Mouse (Mus musculus) CH12.LX (cell line): ENCODE results near the gene Macrod1. TPM values are rescaled to one million over a fixed set of nuclear protein-coding genes. Genes with fewer than 3 reads are reported as not detected.

Source experiments
- DNase-seq: peaks from one replicate; pipeline ENCODE4 v3.0.0-alpha.2; 2013; ENCODE audit errors: extremely low read depth
- H3K27ac ChIP-seq: 2 replicates; pipeline ENCODE4 v1.5.1; 2012; ENCODE audit warnings: low read depth, mild to moderate bottlenecking, control low read depth, moderate library complexity; ENCODE audit not compliant: insufficient read depth
- H3K27me3 ChIP-seq: replicated peaks from 2 replicates; pipeline ENCODE3; 2012; ENCODE audit warnings: inconsistent platforms
- H3K36me3 ChIP-seq, 2 experiments: replicated peaks in 1 of 2; 2 replicates each; pipeline versions ENCODE3 to v1.6.1; 2012; ENCODE audit warnings: inconsistent platforms in 1 of 2, low read length in 1 of 2, mild to moderate bottlenecking in 1 of 2, mixed read lengths in 1 of 2, moderate library complexity in 1 of 2; ENCODE audit not compliant: control insufficient read depth in 1 of 2, insufficient read depth in 1 of 2
- H3K4me1 ChIP-seq, 2 experiments: 2 replicates each; pipeline ENCODE4 v1.6.1; 2012; ENCODE audit warnings: inconsistent platforms in 1 of 2, moderate library complexity in 1 of 2; ENCODE audit not compliant: insufficient read depth in 2 of 2, control insufficient read depth in 1 of 2
- H3K4me2 ChIP-seq: 2 replicates; pipeline ENCODE4 v1.6.1; 2012; ENCODE audit warnings: low read depth, mild to moderate bottlenecking, control low read depth; ENCODE audit not compliant: poor library complexity, insufficient read depth, severe bottlenecking
- H3K4me3 ChIP-seq, 3 experiments: fragments of 150-350 bp in 1 of 3; sonication (generic) in 1 of 3; replicated peaks in 1 of 3; 2 replicates each; pipeline versions ENCODE3 to v1.5.1; 2011 to 2012; ENCODE audit warnings: low read depth in 2 of 3, low read length in 2 of 3, mild to moderate bottlenecking in 2 of 3, moderate library complexity in 2 of 3, control low read depth in 1 of 3, improper control_type of control experiment in 1 of 3, inconsistent platforms in 1 of 3, mixed read lengths in 1 of 3; ENCODE audit not compliant: poor library complexity in 1 of 3
- H3K79me2 ChIP-seq: replicated peaks from 2 replicates; pipeline ENCODE4 v1.6.1; 2012; ENCODE audit warnings: mild to moderate bottlenecking, moderate library complexity; ENCODE audit not compliant: control insufficient read depth, poor library complexity, insufficient read depth, severe bottlenecking; ENCODE audit errors: extremely low read depth
- H3K9ac ChIP-seq: 2 replicates; pipeline ENCODE4 v1.6.1; 2012; ENCODE audit warnings: low read depth, mild to moderate bottlenecking, control low read depth, moderate library complexity; ENCODE audit not compliant: insufficient read depth
- H3K9me3 ChIP-seq: replicated peaks from 2 replicates; pipeline ENCODE3; 2012; ENCODE audit warnings: low read length, inconsistent platforms, mixed read lengths
- BHLHE40 ChIP-seq: IDR thresholded peaks from 2 replicates; pipeline ENCODE4 v1.6.1; 2011; ENCODE audit warnings: mild to moderate bottlenecking, low read depth, low read length, improper control_type of control experiment
- CHD1 ChIP-seq: IDR thresholded peaks from 2 replicates; pipeline ENCODE4 v1.6.1; 2012; ENCODE audit warnings: low read depth, low read length, improper control_type of control experiment, inconsistent platforms
- CHD2 ChIP-seq: IDR thresholded peaks from 2 replicates; pipeline ENCODE4 v1.6.1; 2011; ENCODE audit warnings: low read length, improper control_type of control experiment
- CTCF ChIP-seq, 2 experiments: IDR thresholded peaks in 1 of 2; conservative IDR thresholded peaks in 1 of 2; 2 replicates each; pipeline ENCODE4 v1.5.1; 2011 to 2012; ENCODE audit warnings: low read depth in 2 of 2, low read length in 2 of 2, improper control_type of control experiment in 1 of 2, inconsistent platforms in 1 of 2, mild to moderate bottlenecking in 1 of 2, moderate library complexity in 1 of 2
- E2F4 ChIP-seq: IDR thresholded peaks from 2 replicates; pipeline ENCODE4 v1.6.1; 2011; ENCODE audit warnings: low read depth, low read length, improper control_type of control experiment; ENCODE audit not compliant: insufficient replicate concordance
- ETS1 ChIP-seq: conservative IDR thresholded peaks from 2 replicates; pipeline ENCODE4 v1.6.1; 2012; ENCODE audit warnings: low read depth, mild to moderate bottlenecking, inconsistent platforms, low read length, improper control_type of control experiment, moderate library complexity
- GABPA ChIP-seq: IDR thresholded peaks from 2 replicates; pipeline ENCODE4 v1.6.1; 2012; ENCODE audit warnings: low read depth, low read length, improper control_type of control experiment, inconsistent platforms; ENCODE audit not compliant: insufficient replicate concordance
- IRF4 ChIP-seq: IDR thresholded peaks from 2 replicates; pipeline ENCODE4 v1.6.1; 2014; ENCODE audit warnings: low read depth, mild to moderate bottlenecking, inconsistent platforms, low read length, improper control_type of control experiment
- JUN ChIP-seq: IDR thresholded peaks from 2 replicates; pipeline ENCODE4 v1.6.1; 2011; ENCODE audit warnings: low read depth, mild to moderate bottlenecking, low read length, improper control_type of control experiment, moderate library complexity; ENCODE audit not compliant: insufficient read depth
- MAX ChIP-seq: IDR thresholded peaks from 2 replicates; pipeline ENCODE4 v1.6.1; 2011; ENCODE audit warnings: low read length, improper control_type of control experiment
- MXI1 ChIP-seq: IDR thresholded peaks from 2 replicates; pipeline ENCODE4 v1.6.1; 2011; ENCODE audit warnings: mild to moderate bottlenecking, low read depth, low read length, improper control_type of control experiment
- MYC ChIP-seq: IDR thresholded peaks from 2 replicates; pipeline ENCODE4 v1.6.1; 2011; ENCODE audit warnings: low read depth, mild to moderate bottlenecking, improper control_type of control experiment, low read length
- POLR2A ChIP-seq: IDR thresholded peaks from 2 replicates; pipeline ENCODE4 v1.6.1; 2011; ENCODE audit warnings: low read depth, mild to moderate bottlenecking, improper control_type of control experiment, low read length
- POLR2AphosphoS2 ChIP-seq: IDR thresholded peaks from 2 replicates; pipeline ENCODE4 v1.6.1; 2011; ENCODE audit warnings: low read depth, low read length, improper control_type of control experiment
- RCOR1 ChIP-seq: conservative IDR thresholded peaks from 2 replicates; pipeline ENCODE4 v1.6.1; 2012; ENCODE audit warnings: low read depth, mild to moderate bottlenecking, inconsistent platforms, low read length, improper control_type of control experiment
- USF1 ChIP-seq: IDR thresholded peaks from 2 replicates; pipeline ENCODE4 v1.6.1; 2014; ENCODE audit warnings: low read depth, mild to moderate bottlenecking, inconsistent platforms, low read length, improper control_type of control experiment
- ZKSCAN1 ChIP-seq: IDR thresholded peaks from 2 replicates; pipeline ENCODE4 v1.6.1; 2012; ENCODE audit warnings: low read depth, inconsistent platforms, low read length, improper control_type of control experiment, borderline replicate concordance
- dilution Hi-C: fragments of 300-500 bp; cut with MboI; formaldehyde crosslinking; loops from 2 replicates; pipeline ENCODE4 v1.14.3; 2020; ENCODE audit warnings: low sequenced_read_pairs; ENCODE audit not compliant: extremely low pct_unique_long_range_greater_than_20kb, extremely low pct_ligation_motif_present
- in situ Hi-C: fragments of 300-500 bp; cut with MboI; formaldehyde crosslinking; loops from 3 replicates; pipeline ENCODE4 v1.14.3; 2019; ENCODE audit warnings: low sequenced_read_pairs, low pct_ligation_motif_present, low pct_unique_long_range_greater_than_20kb, mixed read lengths
- polyA plus RNA-seq: library from polyadenylated mRNA; unstranded; fragments of >175 nt; gene quantifications from 2 replicates; pipeline ENCODE4 v1.2.1, GENCODE M21; 2012; ENCODE audit warnings: low read depth; ENCODE audit not compliant: insufficient read length
- total RNA-seq, 2 experiments: library from RNA; depleted of rRNA; stranded (reverse); fragments of 300-350 nt in 1 of 2; fragments of >200 nt in 1 of 2; gene quantifications; 2 replicates each; pipeline ENCODE4 v1.2.3; 2012 to 2014

The Macrod1 gene
- total and polyA plus RNA-seq, 3 experiments: 1.0 TPM; not detected in 2

DNA sequence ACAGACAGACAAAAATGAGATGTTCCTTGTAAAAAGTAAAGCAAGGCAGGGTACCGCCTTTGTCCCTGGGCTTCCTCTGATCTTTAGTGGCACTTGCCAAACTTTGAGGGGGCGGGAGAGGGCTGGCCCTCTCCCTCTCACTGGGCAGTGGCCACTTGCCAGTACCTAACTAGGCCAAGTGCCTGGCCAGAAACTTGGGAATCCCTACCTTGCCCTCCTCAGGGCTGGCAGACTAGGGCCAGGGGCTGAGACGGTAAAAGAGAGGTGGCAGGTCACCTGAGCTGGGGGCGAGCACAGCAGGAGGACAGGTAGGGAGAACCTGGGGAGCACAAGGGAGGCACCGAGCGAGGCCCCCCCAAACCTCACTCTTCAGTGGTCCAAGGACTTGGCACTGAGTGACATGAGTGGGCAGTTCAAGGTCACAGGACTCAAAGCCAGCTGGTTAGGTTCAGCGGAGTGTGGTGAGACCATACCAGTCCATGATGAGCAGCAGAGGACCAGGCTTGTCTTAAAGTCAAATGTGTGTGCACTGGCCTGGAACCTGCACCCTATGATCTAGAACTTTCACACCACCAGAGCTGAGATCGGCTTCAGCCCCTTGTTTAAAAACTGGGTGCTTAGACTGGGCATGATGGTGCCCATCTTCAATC is 124.3 kb downstream of the Macrod1 start (continued):
- TF ChIP-seq CHD2 (no peak), USF1 (no peak)
- TF ChIP-seq, all 38 proteins: peak for 0

DNA sequence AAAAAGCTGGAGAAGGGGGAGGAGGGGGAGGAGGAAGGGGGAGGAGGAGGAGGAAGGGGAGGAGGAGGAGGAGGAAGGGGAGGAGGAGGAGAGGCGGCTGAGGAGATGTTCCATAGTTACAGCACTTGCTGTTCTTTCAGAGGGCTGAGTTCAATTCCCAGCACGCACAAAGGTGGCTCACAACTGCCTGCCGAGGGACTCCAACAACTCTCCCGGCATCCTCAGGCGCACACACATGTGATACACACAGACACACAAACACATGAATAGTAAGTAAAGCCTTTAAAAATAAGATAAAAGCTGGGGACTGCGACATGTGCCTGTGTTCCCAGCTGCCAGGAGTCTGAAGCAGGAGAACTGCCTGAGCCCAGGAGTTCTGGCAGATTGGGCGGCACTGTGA is 124.9 kb downstream of the Macrod1 start:
- Histone ChIP-seq H3K27me3 (peaks cover 90% of the 10 kb centered on the region), H3K9me3 (no peaks in the 10 kb centered on the region), H3K4me2 (no peak overlapping the region), H3K79me2 (no peaks in the 10 kb centered on the region), H3K4me1 (peaks cover 2 to 4% of the 10 kb centered on the region in 2 experiments; a peak in 1 of 4 replicates), H3K4me3 (no peak overlapping the region), H3K36me3 (no peaks in the 10 kb centered on the region), H3K9ac (no peak overlapping the region), H3K27ac (no peak overlapping the region)
- in situ Hi-C loops (no loop called here), dilution Hi-C loops (no loop called here)
- no peak for DNase-seq
- TF ChIP-seq USF1 (no peak), MYC (no peak), POLR2AphosphoS2 (no peak), ZKSCAN1 (no peak), IRF4 (no peak), POLR2A (no peak), GABPA (no peak), MAX (no peak)

DNA sequence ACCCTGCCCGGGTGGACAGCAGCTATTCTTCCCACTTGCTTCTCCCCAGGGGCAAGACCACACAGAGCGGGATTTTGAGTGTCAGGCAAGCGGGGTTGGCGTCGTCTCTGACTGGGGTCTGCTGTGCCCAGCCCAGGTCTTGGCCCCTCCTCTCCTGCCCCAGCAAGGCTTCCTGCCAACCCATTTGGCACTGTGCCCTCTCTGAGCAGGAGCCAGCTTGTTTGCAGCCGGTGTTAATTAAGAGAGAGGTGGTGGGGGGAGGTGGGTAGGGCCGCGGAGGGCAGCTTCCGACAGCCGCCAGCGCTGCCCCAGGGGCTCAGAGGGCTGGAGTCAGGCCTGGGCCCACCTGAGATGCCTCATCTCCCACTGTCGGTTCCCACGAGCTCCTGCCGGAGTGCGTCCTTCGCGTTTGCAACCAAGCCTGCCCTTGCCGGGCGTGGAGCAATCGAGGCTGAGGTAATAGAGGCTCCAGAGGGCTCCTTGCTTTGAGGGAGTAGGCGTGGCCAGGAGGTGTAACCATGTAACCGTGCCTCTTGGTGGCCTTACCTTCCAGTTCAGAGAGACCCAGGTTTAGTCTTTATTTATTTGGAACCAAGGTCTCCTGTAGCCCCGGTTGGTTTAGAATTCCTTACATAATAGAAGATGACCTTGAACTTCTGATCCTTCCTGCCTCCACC is 125.8 kb downstream of the Macrod1 start:
- Histone ChIP-seq H3K36me3 (no peaks in the 10 kb centered on the region), H3K4me1 (peaks cover 5 to 6% of the 10 kb centered on the region in 2 experiments; a peak in 1 of 4 replicates), H3K4me2 (no peak overlapping the region), H3K9ac (no peak overlapping the region), H3K79me2 (no peaks in the 10 kb centered on the region), H3K27me3 (peaks cover 87% of the 10 kb centered on the region), H3K27ac (no peak overlapping the region), H3K9me3 (no peaks in the 10 kb centered on the region), H3K4me3 (no peak overlapping the region)
- TF ChIP-seq CHD1 (no peak), ZKSCAN1 (no peak), E2F4 (no peak), RCOR1 (no peak), BHLHE40 (no peak), CTCF (conservative IDR thresholded peaks at IDR 0.05 in 1 of 2, IDR thresholded peaks at IDR 0.05 in 1 of 2; ENCODE audit: low read depth in 2 of 2, low read length in 2 of 2) (no peak), JUN (no peak), MXI1 (no peak), ETS1 (no peak), IRF4 (no peak)
- no peak for DNase-seq
- dilution Hi-C loops (no loop called here), in situ Hi-C loops (no loop called here)
